Mouse (Mus musculus): ENCODE results near the gene Olfr551. TPM values are rescaled to one million over a fixed set of nuclear protein-coding genes. Genes with fewer than 3 reads are reported as not detected.

Gene Olfr551
- total RNA-seq, 2 experiments from 2014 or later: not detected

Other genes starting within 250 kb of the Olfr551 start
- gene Rrm1, start 150.2 kb downstream of the Olfr551 start, total RNA-seq (2021): 10 to 100 TPM; 10.1 to 10.2 TPM
- not detected for gene Olfr543, start 110.2 kb downstream of the Olfr551 start, total RNA-seq (2021)
- gene Olfr544, start 103.6 kb downstream of the Olfr551 start, total RNA-seq (2021): not detected
- gene Olfr545, start 92.3 kb downstream of the Olfr551 start, total RNA-seq (2021): not detected
- gene Olfr547, start 57.1 kb downstream of the Olfr551 start, total RNA-seq (2021): not detected
- not detected for gene Olfr548-ps1, start 51.0 kb downstream of the Olfr551 start, total RNA-seq (2021)
- gene Olfr549, start 42.0 kb downstream of the Olfr551 start, total RNA-seq (2021): not detected
- 1 to 10 TPM; 2.7 to 4.2 TPM for gene Trim21, start 26.4 kb downstream of the Olfr551 start, total RNA-seq (2021)
- gene Olfr550, start 20.4 kb downstream of the Olfr551 start, total RNA-seq (2021): under 1 TPM; 0.23 to 0.41 TPM
- gene Olfr552, start 5.9 kb upstream of the Olfr551 start, total RNA-seq (2021): under 1 TPM; 0.11 to 0.14 TPM
- gene Olfr553, start 26.3 kb upstream of the Olfr551 start, total RNA-seq (2021): not detected
- gene Olfr554, start 46.5 kb upstream of the Olfr551 start, total RNA-seq (2021): not detected
- gene Olfr555, start 66.9 kb upstream of the Olfr551 start, total RNA-seq (2021): not detected
- gene Olfr556, start 73.0 kb upstream of the Olfr551 start, total RNA-seq (2021): not detected
- 1 to 10 TPM; 4.1 to 5.3 TPM for gene Trim68, start 95.4 kb upstream of the Olfr551 start, total RNA-seq (2021)
- not detected for gene Olfr557, start 104.0 kb upstream of the Olfr551 start, total RNA-seq (2021)
- gene Olfr558, start 110.3 kb upstream of the Olfr551 start, total RNA-seq (2021): under 1 TPM; 0.27 to 0.37 TPM
- not detected for gene Olfr33, start 127.2 kb upstream of the Olfr551 start, total RNA-seq (2021)
- gene Olfr559, start 135.6 kb upstream of the Olfr551 start, total RNA-seq (2021): not detected
- gene Olfr560, start 167.5 kb upstream of the Olfr551 start, total RNA-seq (2021): under 1 TPM in 1 of 2 experiments, not detected in 1; 0.16 TPM
- under 1 TPM; 0.57 to 0.92 TPM for gene Olfr78, start 167.6 kb upstream of the Olfr551 start, total RNA-seq (2021)
- not detected for gene Olfr561, start 179.3 kb upstream of the Olfr551 start, total RNA-seq (2021)
- gene Olfr564, start 211.6 kb upstream of the Olfr551 start, total RNA-seq (2021): not detected

All from left cerebral cortex, postnatal 25 days (tissue).